Mouse (Mus musculus): ENCODE results near the gene Snapc2. TPM values are rescaled to one million over a fixed set of nuclear protein-coding genes. Genes with fewer than 3 reads are reported as not detected.
A peak's percentile ranks its signal among the peaks of the same experiment; 100 is the strongest.

The Snapc2 gene
- polyA plus RNA-seq, 1 experiment from 2014 or later = 63.6 TPM

GRCm38 (mm10) chr8:4214006-4214980 is 38.6 kb upstream of the Snapc2 start:
- Histone ChIP-seq H3K9ac (ENCODE audit: low read depth, low read length) (no peak overlapping the region), H3K9me3 (ENCODE audit: control insufficient read depth, low read length) (no peaks in the 10 kb centered on the region), H3K4me3 (ENCODE audit: low read length) (peak overlapping the region; percentile 34), H3K27ac (ENCODE audit: low read depth, low read length) (no peak overlapping the region), H3K4me2 (replicated peaks; ENCODE audit: low read depth, low read length) (peak overlapping the region; percentile 53), H3K27me3 (ENCODE audit: control insufficient read depth, insufficient read depth, low read length) (peaks cover 37% of the 10 kb centered on the region), H3K36me3 (ENCODE audit: control insufficient read depth, insufficient read depth, low read length) (no peaks in the 10 kb centered on the region), H3K4me1 (ENCODE audit: control insufficient read depth, insufficient read depth, low read length) (peaks cover 7% of the 10 kb centered on the region; the same call in 1 of the 2 replicates)
- WGBS = 12% methylated on average over 33 of the region's 33 CpGs
- peak; percentile 48 for ATAC-seq (ENCODE audit: low FRiP score, low TSS enrichment)

GRCm38 (mm10) chr8:4216296-4216695 is 36.6 kb upstream of the Snapc2 start:
- Histone ChIP-seq H3K27me3 (ENCODE audit: control insufficient read depth, insufficient read depth, low read length) (peaks cover 37% of the 10 kb centered on the region), H3K27ac (ENCODE audit: low read depth, low read length) (no peak overlapping the region), H3K9me3 (ENCODE audit: control insufficient read depth, low read length) (no peaks in the 10 kb centered on the region), H3K4me1 (ENCODE audit: control insufficient read depth, insufficient read depth, low read length) (peaks cover 7% of the 10 kb centered on the region; the same call in 1 of the 2 replicates), H3K4me3 (ENCODE audit: low read length) (peak overlapping the region; percentile 55), H3K36me3 (ENCODE audit: control insufficient read depth, insufficient read depth, low read length) (no peaks in the 10 kb centered on the region), H3K4me2 (replicated peaks; ENCODE audit: low read depth, low read length) (peak overlapping the region; percentile 89), H3K9ac (ENCODE audit: low read depth, low read length) (peak overlapping the region; percentile 69; the same call in 1 of the 2 replicates)
- 5% methylated on average over 18 of the region's 18 CpGs for WGBS
- ATAC-seq (ENCODE audit: low FRiP score, low TSS enrichment) = no peak

DNA sequence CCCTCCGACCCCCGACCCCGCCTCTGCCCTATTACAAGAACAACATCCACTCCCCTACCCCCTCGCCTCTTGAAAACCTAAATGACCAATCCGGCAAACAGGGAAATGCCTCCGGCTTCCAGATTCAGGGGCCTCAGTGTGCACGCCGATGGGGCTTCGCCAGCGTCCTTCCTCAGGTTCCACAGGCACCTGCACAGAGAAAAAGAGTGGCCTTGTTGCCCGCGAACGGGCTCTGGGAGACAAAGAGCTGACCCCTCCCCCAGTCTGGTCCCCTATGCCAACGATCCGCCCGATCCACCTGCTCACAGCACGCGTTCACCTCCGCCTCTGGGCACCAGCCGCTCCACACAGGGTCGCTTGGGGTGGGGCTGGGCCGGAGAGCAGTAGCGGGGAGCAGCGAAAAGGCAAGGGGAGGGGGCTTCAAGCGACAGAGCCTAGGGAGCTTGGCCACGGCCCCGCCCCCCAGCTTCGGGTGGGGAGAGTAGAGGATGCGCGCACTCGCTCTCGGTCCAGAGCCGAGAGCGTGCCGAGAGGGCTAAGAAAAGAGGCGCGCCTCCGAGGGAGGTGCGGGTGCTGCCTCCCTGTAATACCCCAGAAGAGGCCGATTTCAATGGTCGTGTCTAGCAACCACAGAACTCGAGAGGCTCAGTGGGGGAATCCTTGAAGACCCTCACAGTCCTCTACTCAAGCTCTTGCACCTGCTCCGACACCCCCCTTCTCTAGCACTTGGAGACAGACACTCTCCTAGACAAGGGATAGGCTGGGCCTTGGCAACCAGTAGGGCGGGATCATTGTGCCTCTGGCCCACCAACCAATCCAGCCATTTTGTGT is 35.9 kb upstream of the Snapc2 start, which contains the start of gene Prr36:
Gene Prr36, minus strand, starts transcription at position 669 of the 831 bp plus-strand sequence.
- Histone ChIP-seq H3K36me3 (ENCODE audit: control insufficient read depth, insufficient read depth, low read length) (no peaks in the 10 kb centered on the region), H3K27ac (ENCODE audit: low read depth, low read length) (peak within 1 kb of the TSS; percentile 30; the same call in 1 of the 2 replicates), H3K4me1 (ENCODE audit: control insufficient read depth, insufficient read depth, low read length) (peaks cover 7% of the 10 kb centered on the region; the same call in 1 of the 2 replicates), H3K4me3 (ENCODE audit: low read length) (peak within 1 kb of the TSS; percentile 55), H3K9me3 (ENCODE audit: control insufficient read depth, low read length) (no peaks in the 10 kb centered on the region), H3K9ac (ENCODE audit: low read depth, low read length) (peak within 1 kb of the TSS; percentile 69), H3K4me2 (replicated peaks; ENCODE audit: low read depth, low read length) (peak within 1 kb of the TSS; percentile 89), H3K27me3 (ENCODE audit: control insufficient read depth, insufficient read depth, low read length) (peaks cover 37% of the 10 kb centered on the region)
- 1% methylated on average over 44 of the region's 44 CpGs for WGBS
- ATAC-seq (ENCODE audit: low FRiP score, low TSS enrichment) = peak; percentile 68

DNA sequence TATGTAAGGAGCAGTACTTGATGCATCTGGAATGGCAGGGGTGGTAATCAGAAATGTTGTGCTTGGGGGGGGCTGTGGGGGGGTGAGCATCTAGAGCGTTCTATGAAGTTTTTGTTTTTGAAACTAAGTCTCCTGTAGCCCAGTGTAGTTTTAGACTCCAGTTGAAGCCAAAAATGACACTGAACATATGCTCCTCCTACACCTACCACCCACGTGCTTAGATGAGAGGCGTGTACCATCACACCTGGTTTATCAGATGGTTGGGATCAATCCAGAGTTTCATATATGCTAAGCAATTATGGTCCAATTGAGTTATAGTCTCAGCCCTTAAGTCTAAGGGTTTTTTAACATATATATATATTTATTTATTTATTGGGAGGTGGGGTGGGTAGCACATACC is 33.3 kb upstream of the Snapc2 start:
- Histone ChIP-seq H3K4me1 (ENCODE audit: control insufficient read depth, insufficient read depth, low read length) (0 out of 2 replicates have a peak, but pooled peaks cover 3% of the 10 kb centered on the region), H3K27me3 (ENCODE audit: control insufficient read depth, insufficient read depth, low read length) (peaks cover 35% of the 10 kb centered on the region), H3K4me2 (replicated peaks; ENCODE audit: low read depth, low read length) (no peak overlapping the region), H3K36me3 (ENCODE audit: control insufficient read depth, insufficient read depth, low read length) (no peaks in the 10 kb centered on the region), H3K9ac (ENCODE audit: low read depth, low read length) (no peak overlapping the region), H3K27ac (ENCODE audit: low read depth, low read length) (no peak overlapping the region), H3K4me3 (ENCODE audit: low read length) (no peak overlapping the region), H3K9me3 (ENCODE audit: control insufficient read depth, low read length) (no peaks in the 10 kb centered on the region)
- ATAC-seq (ENCODE audit: low FRiP score, low TSS enrichment) = no peak
- 84% methylated on average over 3 of the region's 3 CpGs for WGBS

- H3K9ac ChIP-seq (ENCODE audit: low read depth, low read length) = no peak overlapping the region
- peaks cover 12% of the 10 kb centered on the region for H3K27me3 ChIP-seq (ENCODE audit: control insufficient read depth, insufficient read depth, low read length)
- H3K36me3 ChIP-seq (ENCODE audit: control insufficient read depth, insufficient read depth, low read length) = no peaks in the 10 kb centered on the region
- no peak overlapping the region for H3K27ac ChIP-seq (ENCODE audit: low read depth, low read length)
- H3K4me3 ChIP-seq (ENCODE audit: low read length) = no peak overlapping the region
- no peaks in the 10 kb centered on the region for H3K9me3 ChIP-seq (ENCODE audit: control insufficient read depth, low read length)
- ATAC-seq (ENCODE audit: low FRiP score, low TSS enrichment) = no peak
- H3K4me2 ChIP-seq (replicated peaks; ENCODE audit: low read depth, low read length) = no peak overlapping the region
- H3K4me1 ChIP-seq (ENCODE audit: control insufficient read depth, insufficient read depth, low read length) = 0 out of 2 replicates have a peak, but pooled peaks cover 3% of the 10 kb centered on the region
Measured at GRCm38 (mm10) chr8:4222059-4222458, 30.8 kb upstream of the Snapc2 start.

DNA sequence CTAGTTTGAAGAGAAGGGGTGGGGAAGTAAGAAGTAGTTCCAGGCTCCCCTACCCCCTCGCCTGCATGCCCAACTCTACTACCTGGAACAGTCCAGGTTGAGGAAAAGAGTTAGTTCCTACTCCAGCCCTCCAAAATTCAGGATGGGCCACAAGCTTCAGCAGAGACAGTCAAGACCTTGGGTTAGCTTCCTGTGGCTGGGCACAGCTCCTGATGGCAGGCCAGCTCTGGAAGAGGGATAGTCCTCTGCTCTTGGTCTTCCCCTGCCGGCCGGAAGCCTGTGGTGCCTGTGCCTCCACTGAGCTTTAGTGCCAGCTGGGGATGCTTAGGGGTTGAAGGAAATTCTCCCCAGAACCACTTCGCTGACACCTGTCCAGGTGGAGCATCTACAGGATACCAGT is 26.6 kb upstream of the Snapc2 start:
- H3K9me3 ChIP-seq (ENCODE audit: control insufficient read depth, low read length) = no peaks in the 10 kb centered on the region
- H3K4me3 ChIP-seq (ENCODE audit: low read length) = peak overlapping the region; percentile 26
- 0 out of 2 replicates have a peak overlapping the region, but pooled peaks have one; percentile 25 for H3K9ac ChIP-seq (ENCODE audit: low read depth, low read length)
- H3K4me1 ChIP-seq (ENCODE audit: control insufficient read depth, insufficient read depth, low read length) = 0 out of 2 replicates have a peak, but pooled peaks cover 3% of the 10 kb centered on the region
- H3K36me3 ChIP-seq (ENCODE audit: control insufficient read depth, insufficient read depth, low read length) = no peaks in the 10 kb centered on the region
- H3K27me3 ChIP-seq (ENCODE audit: control insufficient read depth, insufficient read depth, low read length) = no peaks in the 10 kb centered on the region; the same call in none of the 2 replicates
- WGBS = 17% methylated on average over 4 of the region's 4 CpGs
- peak; percentile 36; the same call in 1 of the 2 replicates for ATAC-seq (ENCODE audit: low FRiP score, low TSS enrichment)
- no peak overlapping the region for H3K27ac ChIP-seq (ENCODE audit: low read depth, low read length)
- H3K4me2 ChIP-seq (replicated peaks; ENCODE audit: low read depth, low read length) = peak overlapping the region; percentile 49

- H3K27ac ChIP-seq (ENCODE audit: low read depth, low read length) = no peak within 1 kb of the TSS
- peak within 1 kb of the TSS; percentile 26 for H3K4me3 ChIP-seq (ENCODE audit: low read length)
- H3K9me3 ChIP-seq (ENCODE audit: control insufficient read depth, low read length) = no peaks in the 10 kb centered on the region
- peak within 1 kb of the TSS; percentile 49 for H3K4me2 ChIP-seq (replicated peaks; ENCODE audit: low read depth, low read length)
- WGBS = 4% methylated on average over 33 of the region's 33 CpGs
- no peaks in the 10 kb centered on the region for H3K36me3 ChIP-seq (ENCODE audit: control insufficient read depth, insufficient read depth, low read length)
- peak; percentile 74 for ATAC-seq (ENCODE audit: low FRiP score, low TSS enrichment)
- H3K4me1 ChIP-seq (ENCODE audit: control insufficient read depth, insufficient read depth, low read length) = 0 out of 2 replicates have a peak, but pooled peaks cover 3% of the 10 kb centered on the region
- peak within 1 kb of the TSS; percentile 25; the same call in 1 of the 2 replicates for H3K9ac ChIP-seq (ENCODE audit: low read depth, low read length)
- no peaks in the 10 kb centered on the region; the same call in none of the 2 replicates for H3K27me3 ChIP-seq (ENCODE audit: control insufficient read depth, insufficient read depth, low read length)
Measured at GRCm38 (mm10) chr8:4226739-4227347, 26.0 kb upstream of the Snapc2 start, which contains the start of gene Lrrc8e. Gene Lrrc8e, plus strand, starts transcription at chr8:4226827.

- no peak overlapping the region for H3K4me3 ChIP-seq (ENCODE audit: low read length)
- 94% methylated on average over 4 of the region's 4 CpGs for WGBS
- H3K4me1 ChIP-seq (ENCODE audit: control insufficient read depth, insufficient read depth, low read length) = 0 out of 2 replicates have a peak, but pooled peaks cover 3% of the 10 kb centered on the region
- H3K4me2 ChIP-seq (replicated peaks; ENCODE audit: low read depth, low read length) = no peak overlapping the region
- no peak for ATAC-seq (ENCODE audit: low FRiP score, low TSS enrichment)
- H3K9me3 ChIP-seq (ENCODE audit: control insufficient read depth, low read length) = no peaks in the 10 kb centered on the region
- no peak overlapping the region for H3K27ac ChIP-seq (ENCODE audit: low read depth, low read length)
- H3K9ac ChIP-seq (ENCODE audit: low read depth, low read length) = no peak overlapping the region
- no peaks in the 10 kb centered on the region; the same call in none of the 2 replicates for H3K27me3 ChIP-seq (ENCODE audit: control insufficient read depth, insufficient read depth, low read length)
- no peaks in the 10 kb centered on the region for H3K36me3 ChIP-seq (ENCODE audit: control insufficient read depth, insufficient read depth, low read length)
Measured at GRCm38 (mm10) chr8:4227919-4228318, 25.0 kb upstream of the Snapc2 start.

All from kidney, embryonic 14.5 days (tissue).